Mouse (Mus musculus) small intestine, adult 2 months (tissue): ENCODE data around the gene Hykk.

Source experiments
- CTCF ChIP-seq: fragments of 200-500 bp; IDR thresholded peaks from 2 replicates; pipeline ENCODE4 v1.5.1; 2012; ENCODE audit warnings: low read depth, mild to moderate bottlenecking, control low read depth, inconsistent platforms, low read length, moderate library complexity, mixed read lengths; ENCODE audit not compliant: insufficient replicate concordance, insufficient read length; ENCODE audit errors: extremely low read depth
- POLR2A ChIP-seq: fragments of 200-500 bp; IDR thresholded peaks from 2 replicates; pipeline ENCODE4 v1.6.1; 2012; ENCODE audit warnings: low read depth, mild to moderate bottlenecking, control low read depth, inconsistent platforms, low read length, moderate library complexity

- TF ChIP-seq CTCF (no peak), POLR2A (no peak)
These were observed 73.3 kb downstream of the Hykk start for GRCm38 (mm10) chr9:54990362-54990761.
